Mouse (Mus musculus) midbrain, embryonic 12.5 days (tissue): ENCODE results near the gene BC052040. TPM values are rescaled to one million over a fixed set of nuclear protein-coding genes. Genes with fewer than 3 reads are reported as not detected.

Experiments used
- ATAC-seq: fragments of 200-750 bp; cut with Nextera tagmentation; 2 replicates; pipeline ENCODE4 v1.8.0; 2017; ENCODE audit warnings: low read depth, moderate TSS enrichment, moderate library complexity; ENCODE audit not compliant: low FRiP score
- H3K27ac ChIP-seq: fragments of 300-500 bp; sonication (generic); replicated peaks from 2 replicates; pipeline ENCODE4 v1.5.1; 2016; ENCODE audit warnings: mild to moderate bottlenecking
- H3K27me3 ChIP-seq: fragments of 300-500 bp; sonication (generic); 2 replicates; pipeline ENCODE4 v1.6.1; 2016; ENCODE audit warnings: mild to moderate bottlenecking
- H3K36me3 ChIP-seq: fragments of 300-500 bp; sonication (generic); 2 replicates; pipeline ENCODE4 v1.6.1; 2016
- H3K4me1 ChIP-seq: fragments of 300-500 bp; sonication (generic); 2 replicates; pipeline ENCODE4 v1.6.1; 2016
- H3K4me2 ChIP-seq: fragments of 300-500 bp; sonication (generic); replicated peaks from 2 replicates; pipeline ENCODE4 v1.6.1; 2016; ENCODE audit warnings: mild to moderate bottlenecking, moderate library complexity
- H3K4me3 ChIP-seq: fragments of 300-500 bp; sonication (generic); 2 replicates; pipeline ENCODE4 v1.5.1; 2016; ENCODE audit warnings: mild to moderate bottlenecking
- H3K9ac ChIP-seq: fragments of 300-500 bp; sonication (generic); replicated peaks from 2 replicates; pipeline ENCODE4 v1.6.1; 2016; ENCODE audit warnings: mild to moderate bottlenecking, moderate library complexity
- H3K9me3 ChIP-seq: fragments of 300-500 bp; sonication (generic); 2 replicates; pipeline ENCODE4 v1.6.1; 2016; ENCODE audit warnings: mild to moderate bottlenecking
- WGBS: fragments of 180-500 bp; shearing (Covaris S2); methylation state at CpG from one replicate; pipeline ENCODE4 v1.1.7; 2016; 5-methylcytosine and 5-hydroxymethylcytosine counted together
- polyA plus RNA-seq: library from polyadenylated mRNA; unstranded; fragments of >200 nt; fragmentation: Nextera tagmentation; extraction: Ambion mirVana; gene quantifications from 2 replicates; pipeline ENCODE4 v1.2.1, GENCODE M21; 2016

The BC052040 gene
- polyA plus RNA-seq: 18.1 and 18.7 TPM in 2 replicates

GRCm38 (mm10) chr2:115581241-115581988 lies at the start of gene BC052040:
Gene BC052040 (plus strand): TSS chr2:115581716.
- peak; percentile 97 for ATAC-seq
- Histone ChIP-seq H3K9me3 (no peaks in the 10 kb centered on the region), H3K27ac (peak within 1 kb of the TSS; percentile 43), H3K4me3 (peak within 1 kb of the TSS; percentile 61), H3K4me2 (peak within 1 kb of the TSS; percentile 62), H3K27me3 (no peaks in the 10 kb centered on the region), H3K4me1 (peaks cover 26% of the 10 kb centered on the region), H3K9ac (peak within 1 kb of the TSS; percentile 62), H3K36me3 (no peaks in the 10 kb centered on the region)
- under 1% methylated on average over 41 of the region's 41 CpGs for WGBS

- ATAC-seq: no peak
- WGBS: 68% methylated on average over 13 of the region's 13 CpGs
- Histone ChIP-seq H3K4me1 (peaks cover 8% of the 10 kb centered on the region; the same call in 1 of the 2 replicates), H3K27ac (no peak overlapping the region), H3K4me3 (no peak overlapping the region), H3K4me2 (no peak overlapping the region), H3K36me3 (no peaks in the 10 kb centered on the region), H3K9ac (no peak overlapping the region), H3K27me3 (no peaks in the 10 kb centered on the region), H3K9me3 (no peaks in the 10 kb centered on the region)
Measured at GRCm38 (mm10) chr2:115538009-115538690, 43.4 kb upstream of the BC052040 start.

DNA sequence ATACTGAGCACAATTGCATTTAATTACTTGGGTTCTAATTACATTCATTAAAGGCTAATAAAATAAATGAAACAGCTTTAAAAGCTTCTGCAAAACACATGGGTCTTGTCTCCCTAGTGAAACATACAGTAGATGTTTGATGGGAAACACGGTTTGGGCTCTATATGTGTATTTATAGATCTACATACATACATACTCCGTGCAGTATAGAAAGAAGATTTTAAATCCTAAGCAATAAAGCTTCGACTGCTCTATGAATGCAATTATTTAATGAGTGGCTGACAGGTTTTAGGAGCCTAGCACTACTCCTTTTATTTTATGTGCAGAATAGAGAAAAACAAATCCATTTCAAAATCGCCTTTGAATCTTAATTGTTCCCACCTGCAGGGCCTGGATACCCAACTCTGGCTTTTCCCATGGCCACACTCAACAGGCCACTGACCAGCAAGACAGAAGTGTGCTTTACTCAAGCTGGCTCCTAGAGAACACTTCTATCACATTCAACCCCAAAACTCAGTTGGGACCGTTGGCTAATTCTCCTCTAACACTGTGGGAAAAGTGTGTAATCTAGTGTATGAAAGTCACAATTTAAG lies 42.7 kb upstream of the BC052040 start:
- Histone ChIP-seq H3K4me1 (peaks cover 8% of the 10 kb centered on the region; the same call in 1 of the 2 replicates), H3K4me2 (no peak overlapping the region), H3K27ac (no peak overlapping the region), H3K36me3 (no peaks in the 10 kb centered on the region), H3K9ac (no peak overlapping the region), H3K27me3 (no peaks in the 10 kb centered on the region), H3K4me3 (no peak overlapping the region), H3K9me3 (no peaks in the 10 kb centered on the region)
- 80% methylated on average over 5 of the region's 5 CpGs for WGBS
- ATAC-seq: no peak

DNA sequence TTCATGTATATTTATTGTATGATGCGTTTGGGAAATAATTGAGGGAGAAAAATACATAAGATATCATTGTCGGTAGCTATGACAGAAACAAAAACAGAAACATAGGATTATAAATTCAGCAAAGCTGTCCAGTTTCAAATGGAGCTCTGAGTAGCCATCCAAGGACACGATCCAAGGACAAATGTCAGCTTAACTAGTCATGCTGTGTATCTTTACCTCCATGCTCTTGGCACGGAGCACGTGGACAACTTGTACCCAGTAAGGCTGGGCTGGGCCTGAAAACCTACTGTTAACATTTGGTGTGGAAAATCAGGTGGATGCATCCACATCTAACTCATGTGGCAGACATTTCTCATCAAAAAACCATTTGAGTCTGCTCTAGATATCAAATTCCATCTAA lies 41.8 kb upstream of the BC052040 start:
- H3K27ac ChIP-seq: no peak overlapping the region
- H3K4me1 ChIP-seq: peaks cover 8% of the 10 kb centered on the region; the same call in 1 of the 2 replicates
- 91% methylated on average over 5 of the region's 5 CpGs for WGBS
- no peaks in the 10 kb centered on the region for H3K9me3 ChIP-seq
- no peak for ATAC-seq
- no peak overlapping the region for H3K9ac ChIP-seq
- no peak overlapping the region for H3K4me2 ChIP-seq
- H3K4me3 ChIP-seq: no peak overlapping the region
- no peaks in the 10 kb centered on the region for H3K36me3 ChIP-seq
- H3K27me3 ChIP-seq: no peaks in the 10 kb centered on the region

DNA sequence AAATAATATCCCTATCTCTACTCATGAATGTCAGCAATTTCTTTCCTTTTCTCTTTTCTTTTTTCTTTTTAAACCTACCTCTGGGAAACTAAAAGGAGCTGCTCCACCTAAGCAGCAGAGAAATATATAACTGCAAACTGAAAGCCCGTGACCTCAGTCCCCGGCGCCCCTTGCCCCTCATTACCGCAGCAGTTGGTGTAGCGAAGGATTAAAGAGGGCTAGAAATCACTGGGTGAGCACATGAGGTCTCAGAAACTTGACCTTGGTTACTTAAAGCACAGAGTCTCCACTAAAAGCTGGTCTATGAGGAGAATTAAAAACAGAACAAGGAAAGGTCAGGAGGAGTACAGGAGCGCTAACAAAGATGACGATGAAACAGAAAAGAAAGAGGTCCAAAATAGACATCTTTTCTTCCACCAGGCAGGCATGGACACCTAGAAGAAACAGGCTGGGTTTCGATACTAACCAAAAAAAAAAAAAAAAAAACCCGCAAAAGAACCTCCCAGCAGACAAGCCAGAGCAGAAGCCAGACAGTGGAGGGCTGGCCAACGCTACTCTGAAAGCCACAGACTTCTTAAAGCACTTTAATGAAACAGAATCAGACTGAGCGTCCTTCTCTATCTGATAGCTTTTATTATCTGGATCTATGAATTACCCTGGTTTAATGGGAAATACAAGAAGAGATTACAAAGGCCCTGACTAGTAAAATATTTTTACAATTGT lies 39.0 kb upstream of the BC052040 start:
- ATAC-seq: no peak
- Histone ChIP-seq H3K4me1 (peaks cover 8% of the 10 kb centered on the region; the same call in 1 of the 2 replicates), H3K9me3 (no peaks in the 10 kb centered on the region), H3K27ac (no peak overlapping the region), H3K36me3 (no peaks in the 10 kb centered on the region), H3K4me2 (no peak overlapping the region), H3K4me3 (no peak overlapping the region), H3K9ac (no peak overlapping the region), H3K27me3 (no peaks in the 10 kb centered on the region)
- WGBS: 63% methylated on average over 11 of the region's 11 CpGs

DNA sequence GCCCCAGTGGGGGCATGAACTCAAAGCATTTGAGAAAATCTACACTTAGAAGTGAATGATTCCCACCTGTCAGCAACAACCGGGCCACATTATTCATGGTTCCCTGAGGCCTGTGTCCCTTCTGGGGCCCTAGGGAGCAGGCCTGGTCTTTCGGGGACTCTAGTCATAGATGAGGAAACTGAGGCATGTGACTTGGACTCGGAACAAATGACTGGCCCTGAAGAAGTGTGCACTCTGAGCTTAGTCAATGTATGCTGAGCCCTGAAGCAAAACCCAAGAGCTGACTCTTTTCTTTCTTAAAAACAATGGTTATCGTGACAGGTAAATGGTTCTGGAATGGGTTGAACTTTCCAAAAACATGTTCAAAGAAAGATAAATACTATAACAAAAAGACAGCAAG lies 38.3 kb upstream of the BC052040 start:
- Histone ChIP-seq H3K9me3 (no peaks in the 10 kb centered on the region), H3K27ac (no peak overlapping the region), H3K36me3 (no peaks in the 10 kb centered on the region), H3K4me3 (no peak overlapping the region), H3K4me1 (peaks cover 2% of the 10 kb centered on the region; the same call in 1 of the 2 replicates), H3K9ac (no peak overlapping the region), H3K4me2 (no peak overlapping the region), H3K27me3 (no peaks in the 10 kb centered on the region)
- no peak for ATAC-seq
- WGBS: 78% methylated on average over 4 of the region's 4 CpGs

GRCm38 (mm10) chr2:115551901-115552300 lies 29.6 kb upstream of the BC052040 start:
- Histone ChIP-seq H3K4me1 (no peaks in the 10 kb centered on the region), H3K27me3 (no peaks in the 10 kb centered on the region), H3K9ac (no peak overlapping the region), H3K36me3 (no peaks in the 10 kb centered on the region), H3K27ac (no peak overlapping the region), H3K9me3 (no peaks in the 10 kb centered on the region), H3K4me3 (no peak overlapping the region), H3K4me2 (no peak overlapping the region)
- WGBS: 90% methylated on average over 3 of the region's 3 CpGs
- ATAC-seq: no peak

DNA sequence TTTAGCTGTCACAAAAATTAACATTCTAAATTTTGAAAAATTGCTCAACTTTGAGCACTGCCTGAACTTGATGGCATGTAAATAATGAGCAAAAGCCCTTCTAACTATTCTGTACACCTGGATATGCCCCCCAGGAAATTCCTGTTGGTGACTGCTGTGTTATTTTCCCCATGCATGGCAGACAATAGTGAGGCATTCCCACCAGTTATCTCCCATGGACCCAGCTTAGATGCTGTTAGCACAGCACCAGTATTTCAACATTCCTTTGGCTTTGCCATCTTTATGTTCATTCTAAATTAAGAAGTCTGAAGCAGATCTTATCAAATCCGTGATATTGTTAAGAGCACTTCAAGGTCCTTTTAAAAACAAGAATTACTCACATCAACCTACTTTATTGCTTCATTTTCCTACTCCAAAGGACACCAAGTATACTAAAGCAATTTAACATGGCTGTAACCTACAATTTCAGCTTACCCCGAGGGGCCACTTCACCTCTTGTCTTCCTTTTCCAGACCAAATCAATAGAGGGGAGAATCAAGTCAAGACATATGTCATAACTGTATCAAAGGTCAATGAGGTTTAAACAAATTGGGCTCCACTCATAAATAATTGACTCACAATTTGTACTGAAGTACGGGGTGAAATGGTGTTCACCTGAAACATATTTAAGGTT lies 19.2 kb upstream of the BC052040 start:
- no peaks in the 10 kb centered on the region for H3K27me3 ChIP-seq
- no peaks in the 10 kb centered on the region for H3K36me3 ChIP-seq
- no peak for ATAC-seq
- H3K4me1 ChIP-seq: no peaks in the 10 kb centered on the region
- no peak overlapping the region for H3K9ac ChIP-seq
- H3K4me2 ChIP-seq: no peak overlapping the region
- WGBS: 88% methylated on average over 3 of the region's 3 CpGs
- H3K27ac ChIP-seq: no peak overlapping the region
- no peaks in the 10 kb centered on the region for H3K9me3 ChIP-seq
- no peak overlapping the region for H3K4me3 ChIP-seq

DNA sequence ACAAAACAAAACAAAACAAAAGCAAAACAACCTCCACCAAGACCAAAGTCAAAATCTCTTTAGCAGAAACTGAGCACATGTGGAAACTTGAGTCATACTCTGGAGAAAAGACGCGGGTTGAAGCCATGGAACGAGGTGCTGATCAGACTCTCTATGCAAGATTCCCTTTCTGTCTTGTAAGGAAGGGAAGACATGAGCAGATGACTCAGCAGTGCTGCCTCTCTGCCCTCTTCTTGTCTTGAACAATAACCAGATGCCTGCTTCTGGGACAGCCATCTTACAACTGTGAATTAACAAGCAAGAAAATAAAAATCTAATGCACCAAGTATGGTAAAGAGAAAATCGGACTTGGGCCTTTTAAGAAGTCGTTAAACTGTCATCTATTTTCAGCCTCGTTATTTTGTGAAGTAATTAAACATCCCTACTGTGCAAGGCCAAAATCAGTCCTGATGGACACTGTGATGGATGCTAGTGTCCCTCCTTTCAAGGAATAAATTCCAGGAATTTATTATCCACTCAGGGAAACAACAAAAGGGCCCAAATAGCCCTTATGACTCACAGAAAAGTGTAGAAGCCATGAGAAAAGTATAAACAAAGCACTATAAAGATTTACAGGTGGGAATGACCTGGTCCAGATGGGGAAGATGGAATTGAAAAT lies 18.0 kb upstream of the BC052040 start:
- Histone ChIP-seq H3K9ac (no peak overlapping the region), H3K9me3 (no peaks in the 10 kb centered on the region), H3K27me3 (no peaks in the 10 kb centered on the region), H3K27ac (no peak overlapping the region), H3K4me1 (no peaks in the 10 kb centered on the region), H3K4me3 (no peak overlapping the region), H3K36me3 (no peaks in the 10 kb centered on the region), H3K4me2 (no peak overlapping the region)
- ATAC-seq: no peak
- WGBS: 88% methylated on average over 6 of the region's 6 CpGs

GRCm38 (mm10) chr2:115571996-115572395 lies 9.5 kb upstream of the BC052040 start:
- Histone ChIP-seq H3K4me1 (no peaks in the 10 kb centered on the region), H3K36me3 (no peaks in the 10 kb centered on the region), H3K4me2 (no peak overlapping the region), H3K27ac (no peak overlapping the region), H3K4me3 (no peak overlapping the region), H3K9ac (no peak overlapping the region), H3K27me3 (no peaks in the 10 kb centered on the region), H3K9me3 (no peaks in the 10 kb centered on the region)
- 94% methylated on average over 1 of the region's 1 CpGs for WGBS
- ATAC-seq: no peak

DNA sequence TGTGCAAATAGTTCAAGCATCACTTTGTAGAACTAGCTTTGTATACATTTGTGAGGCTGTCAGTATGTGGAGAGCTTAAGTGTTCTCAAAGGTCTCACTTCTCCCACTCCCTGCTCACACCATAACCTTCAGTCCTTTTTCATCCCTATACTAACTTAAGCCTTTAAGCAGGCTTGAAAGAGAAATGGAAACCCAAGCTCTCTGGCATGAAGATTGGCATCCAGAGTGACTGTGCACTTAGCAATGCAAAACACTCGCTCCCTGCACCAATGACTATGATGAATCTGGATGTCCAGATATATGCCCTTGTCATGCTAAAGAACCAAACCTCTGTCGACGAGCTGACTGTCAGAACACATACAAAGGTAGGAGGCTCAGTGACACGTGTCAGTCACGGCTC lies 6.7 kb upstream of the BC052040 start:
- H3K9ac ChIP-seq: no peak overlapping the region
- H3K9me3 ChIP-seq: no peaks in the 10 kb centered on the region
- no peak overlapping the region for H3K4me2 ChIP-seq
- no peak overlapping the region for H3K4me3 ChIP-seq
- no peaks in the 10 kb centered on the region for H3K36me3 ChIP-seq
- ATAC-seq: no peak
- no peak overlapping the region for H3K27ac ChIP-seq
- H3K27me3 ChIP-seq: no peaks in the 10 kb centered on the region
- peaks cover 9% of the 10 kb centered on the region for H3K4me1 ChIP-seq
- 63% methylated on average over 5 of the region's 5 CpGs for WGBS
